9 mouse cellular contexts compared by ENCODE assay signal in the genomic region with DNA sequence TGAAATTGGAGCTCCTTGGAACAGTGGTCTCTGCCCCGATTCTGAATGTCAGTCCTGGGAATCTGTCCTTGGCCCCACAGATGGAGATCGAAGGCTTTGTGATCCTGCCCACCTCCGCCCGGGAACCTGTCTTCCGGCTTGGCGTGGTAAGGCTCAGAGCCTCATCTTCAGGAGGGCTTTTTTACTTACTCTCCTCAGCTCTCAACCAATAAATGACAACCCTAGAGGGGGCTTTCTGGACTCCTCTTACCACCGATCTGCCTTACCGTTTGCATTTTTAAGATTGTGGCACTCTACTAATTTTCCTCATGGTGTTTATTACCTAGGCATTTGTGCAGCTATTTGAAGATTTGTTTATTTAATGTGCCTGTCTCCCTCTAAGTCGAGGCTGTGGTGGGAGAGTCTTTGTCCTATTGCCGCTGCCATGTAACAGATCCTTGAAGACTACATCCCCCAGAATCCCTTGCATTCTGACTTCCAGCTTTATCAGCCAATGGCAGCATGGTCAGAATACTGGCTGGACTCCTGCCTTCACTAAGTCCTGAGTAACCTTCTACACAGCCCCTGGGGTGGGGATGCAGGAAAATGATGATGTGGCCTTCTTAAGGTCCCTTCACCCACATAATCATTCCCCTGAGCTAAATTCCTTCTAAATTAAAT. TPM values are rescaled to one million over a fixed set of nuclear protein-coding genes. Genes with fewer than 3 reads are reported as not detected.
DNase-seq lines count a peak whose midpoint lies in the region; ATAC-seq lines count a peak whose summit lies in the region.
"Had no signal": no experiment of that assay in that cellular context is flagged by ENCODE, and none has a peak within 500 bp of the region (broad histone marks: within the 10 kb centered on the region; RNA-seq: fewer than 3 reads in every experiment).

No protein-coding gene starts in this region.

- peak overlapping the region; percentile 61 for H3K27ac ChIP-seq in embryonic facial prominence, embryonic 10.5 days (replicated peaks)
- no peak overlapping the region for H3K27ac ChIP-seq in kidney, embryonic 14.5 days (ENCODE audit: low read depth, low read length)
- H3K27ac ChIP-seq in neural tube, embryonic 14.5 days (ENCODE audit: low read depth, low read length): no peak overlapping the region
- H3K27ac ChIP-seq: lung, embryonic 15.5 days had no signal

- H3K9me3 ChIP-seq in embryonic facial prominence, embryonic 10.5 days: no peaks in the 10 kb centered on the region
- no peaks in the 10 kb centered on the region for H3K9me3 ChIP-seq in kidney, embryonic 14.5 days (ENCODE audit: control insufficient read depth, low read length)
- H3K9me3 ChIP-seq in neural tube, embryonic 14.5 days (ENCODE audit: control insufficient read depth, low read length): no peaks in the 10 kb centered on the region
- H3K9me3 ChIP-seq: lung, embryonic 15.5 days had no signal

- 0 out of 2 replicates have a peak, but pooled peaks cover 2% of the 10 kb centered on the region for H3K4me1 ChIP-seq in embryonic facial prominence, embryonic 10.5 days
- H3K4me1 ChIP-seq in kidney, embryonic 14.5 days (ENCODE audit: control insufficient read depth, insufficient read depth, low read length): no peaks in the 10 kb centered on the region
- H3K4me1 ChIP-seq in neural tube, embryonic 14.5 days (ENCODE audit: control insufficient read depth, insufficient read depth, low read length): no peaks in the 10 kb centered on the region; the same call in 1 of the 2 replicates
- H3K4me1 ChIP-seq: lung, embryonic 15.5 days had no signal

- H3K4me3 ChIP-seq in embryonic facial prominence, embryonic 10.5 days: no peak overlapping the region
- H3K4me3 ChIP-seq in kidney, embryonic 14.5 days (ENCODE audit: low read length): no peak overlapping the region
- H3K4me3 ChIP-seq in neural tube, embryonic 14.5 days (ENCODE audit: low read depth, low read length): no peak overlapping the region
- H3K4me3 ChIP-seq: lung, embryonic 15.5 days had no signal

- WGBS in embryonic facial prominence, embryonic 10.5 days: 56% methylated on average over 10 of the region's 10 CpGs
- 58% methylated on average over 10 of the region's 10 CpGs for WGBS in kidney, embryonic 14.5 days
- 58% methylated on average over 10 of the region's 10 CpGs for WGBS in neural tube, embryonic 14.5 days

- no peak overlapping the region for H3K4me2 ChIP-seq in kidney, embryonic 14.5 days (replicated peaks; ENCODE audit: low read depth, low read length)
- no peak overlapping the region for H3K4me2 ChIP-seq in neural tube, embryonic 14.5 days (ENCODE audit: low read depth, low read length)
- H3K4me2 ChIP-seq: lung, embryonic 15.5 days had no signal

- no peak for DNase-seq in frontal cortex, postnatal 25 days (ENCODE audit: low spot score in 2 of 2)
- peak; percentile 14 for DNase-seq in 3T3-L1 (ENCODE audit: low read depth, low spot score)
- no peak for DNase-seq in embryonic facial prominence, embryonic 10.5 days (ENCODE audit: low spot score)
- DNase-seq in urinary bladder, postnatal 25 days (ENCODE audit: low spot score): no peak
- no peak for DNase-seq in urinary bladder, postnatal 10 days (ENCODE audit: low spot score)

- peak; percentile 77 for ATAC-seq in frontal cortex, adult (ENCODE audit: low TSS enrichment)
- ATAC-seq in kidney, embryonic 14.5 days (ENCODE audit: low FRiP score, low TSS enrichment): peak; percentile 62; the same call in 1 of the 2 replicates
- ATAC-seq in neural tube, embryonic 14.5 days (ENCODE audit: low read depth): peak; percentile 81; the same call in 1 of the 2 replicates

- no peaks in the 10 kb centered on the region for H3K36me3 ChIP-seq in embryonic facial prominence, embryonic 10.5 days (replicated peaks)
- no peaks in the 10 kb centered on the region for H3K36me3 ChIP-seq in kidney, embryonic 14.5 days (ENCODE audit: control insufficient read depth, insufficient read depth, low read length)
- no peaks in the 10 kb centered on the region for H3K36me3 ChIP-seq in neural tube, embryonic 14.5 days (ENCODE audit: control insufficient read depth, insufficient read depth, low read length)
- H3K36me3 ChIP-seq: lung, embryonic 15.5 days had no signal

- H3K9ac ChIP-seq in kidney, embryonic 14.5 days (ENCODE audit: low read depth, low read length): no peak overlapping the region
- H3K9ac ChIP-seq in neural tube, embryonic 14.5 days (replicated peaks; ENCODE audit: low read depth, low read length): no peak overlapping the region
- H3K9ac ChIP-seq: lung, embryonic 15.5 days had no signal

- no peaks in the 10 kb centered on the region for H3K27me3 ChIP-seq in embryonic facial prominence, embryonic 10.5 days (replicated peaks; ENCODE audit: low read depth, poor library complexity, severe bottlenecking)
- no peaks in the 10 kb centered on the region for H3K27me3 ChIP-seq in kidney, embryonic 14.5 days (ENCODE audit: control insufficient read depth, insufficient read depth, low read length)
- H3K27me3 ChIP-seq in neural tube, embryonic 14.5 days (ENCODE audit: control insufficient read depth, insufficient read depth, low read length): no peaks in the 10 kb centered on the region
- H3K27me3 ChIP-seq: lung, embryonic 15.5 days had no signal

RNA-seq across cellular contexts. Expression of a gene that starts 18.4 kb away (rescaled TPM):
- polyA plus RNA-seq in embryonic facial prominence, embryonic 10.5 days (2016; fragmentation: Nextera tagmentation; extraction: Ambion mirVana): 1.9 and 3.4 TPM in 2 replicates
- 26.4 and 30.9 TPM in 2 replicates for polyA plus RNA-seq in kidney, embryonic 14.5 days (2014; fragmentation: Nextera tagmentation; extraction: Ambion mirVana)
- 0.62 and 3.7 TPM in 2 replicates for polyA plus RNA-seq in neural tube, embryonic 14.5 days (2014; fragmentation: Nextera tagmentation; extraction: Ambion mirVana)

RNA-seq across cellular contexts. Expression of a gene that starts 50.8 kb away (rescaled TPM):
- 22.1 and 25.2 TPM in 2 replicates for polyA plus RNA-seq in embryonic facial prominence, embryonic 10.5 days (2016; fragmentation: Nextera tagmentation; extraction: Ambion mirVana)
- 4.5 and 8.5 TPM in 2 replicates for polyA plus RNA-seq in kidney, embryonic 14.5 days (2014; fragmentation: Nextera tagmentation; extraction: Ambion mirVana)
- polyA plus RNA-seq in neural tube, embryonic 14.5 days (2014; fragmentation: Nextera tagmentation; extraction: Ambion mirVana): 687 and 1,092 TPM in 2 replicates

Comparison
In these comparisons a context has a peak if more than half of its experiments do, and no peak if none do; other contexts are left out.
1. RNA of a gene that starts 50.8 kb away (polyA plus RNA-seq): 687 to 1,092 TPM in neural tube, embryonic 14.5 days; 22.1 to 25.2 TPM in embryonic facial prominence, embryonic 10.5 days and 4.5 to 8.5 TPM in kidney, embryonic 14.5 days; every median in the first group is over 10 times any median in the second.
2. Peak in every context shown above with its lines, with median percentiles within 50 percentile points of each other: ATAC-seq.